Mouse (Mus musculus) cerebellum, adult 9-11 months (tissue): ENCODE results near the gene Esf1.
"Not testable (repeated sequence)": the region's sequence is repeated elsewhere in the genome, so short reads cannot be mapped to it uniquely, and the experiment has no call there.

Source experiments
- DNase-seq: peaks from one replicate; pipeline ENCODE4 v3.0.0; 2022

Esf1 gene

DNA sequence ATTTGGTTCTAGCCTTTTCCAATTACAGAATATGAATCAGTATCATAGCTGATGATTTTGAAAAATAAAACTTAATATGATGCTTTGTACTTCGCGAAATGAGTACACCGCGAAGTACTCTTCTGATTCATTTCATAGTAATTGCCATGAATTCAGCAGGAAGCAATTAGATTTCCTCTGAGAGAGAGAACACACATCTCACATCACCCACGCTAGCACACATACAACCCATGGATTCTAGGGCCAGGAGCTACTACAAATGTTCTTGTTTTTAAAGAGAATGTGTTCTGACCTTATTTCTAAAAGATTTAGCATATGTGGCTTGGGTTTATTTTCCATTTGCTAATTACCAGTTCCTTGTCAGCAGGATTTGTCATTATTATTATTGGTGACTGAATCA lies 76.9 kb downstream of the Esf1 start:
- no peak for DNase-seq

DNA sequence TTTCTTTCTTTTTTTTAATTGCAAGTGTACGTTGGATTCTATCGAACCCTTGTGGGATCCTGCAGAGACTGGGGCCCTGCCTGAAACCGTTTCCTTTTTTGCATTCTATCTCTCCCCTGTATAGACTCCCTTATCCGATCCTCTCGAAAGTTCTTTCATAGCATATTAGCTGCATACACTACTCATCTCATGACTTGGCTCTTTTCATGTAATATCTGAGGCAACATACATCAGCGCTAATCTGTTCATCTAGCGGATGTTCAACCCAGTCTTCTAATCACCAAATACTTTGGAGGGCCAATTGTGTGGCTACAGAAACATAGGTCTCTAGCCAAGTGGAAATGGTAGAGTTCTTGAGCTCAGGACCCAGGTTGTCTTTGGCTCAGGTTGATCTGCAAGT lies 86.1 kb downstream of the Esf1 start:
- DNase-seq = no peak

DNA sequence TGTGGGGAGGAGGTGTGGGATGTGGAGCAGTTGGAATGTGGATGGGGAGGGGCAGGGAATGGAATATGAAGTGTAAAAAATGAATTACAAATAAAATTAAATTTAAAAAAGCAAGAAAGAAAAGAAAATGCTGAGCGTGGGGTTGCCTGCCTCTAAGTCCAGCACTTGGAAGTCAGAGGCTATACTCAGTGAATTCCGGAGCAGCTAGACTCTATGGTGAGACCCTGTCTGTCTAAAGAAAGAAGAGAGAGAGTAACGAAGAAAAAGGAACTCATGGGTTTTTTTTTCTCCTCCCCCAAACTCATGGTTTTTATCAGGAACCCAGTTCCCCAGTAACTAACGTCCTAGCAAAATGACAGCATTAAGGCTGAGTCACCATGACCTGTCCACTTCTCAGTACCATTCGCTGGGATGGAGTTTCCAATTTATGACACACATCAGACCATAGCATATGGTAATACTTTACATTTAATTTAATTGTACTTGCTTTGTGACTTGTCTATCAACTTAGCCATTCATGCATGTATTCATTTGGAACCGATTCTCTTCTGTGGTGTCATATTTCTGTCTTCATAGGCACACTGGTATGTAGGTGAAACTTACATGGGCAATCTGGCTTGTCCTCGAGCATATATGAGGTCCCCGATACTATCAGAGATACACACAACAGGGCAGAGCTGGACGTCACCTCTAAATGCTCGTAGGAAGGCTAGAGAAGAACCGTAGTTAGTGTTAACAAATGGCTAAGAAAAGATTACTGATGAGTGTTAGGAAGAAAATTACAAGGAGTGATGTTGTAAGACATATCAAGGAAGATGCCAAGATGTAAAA lies 89.4 kb downstream of the Esf1 start:
- DNase-seq = no peak

DNA sequence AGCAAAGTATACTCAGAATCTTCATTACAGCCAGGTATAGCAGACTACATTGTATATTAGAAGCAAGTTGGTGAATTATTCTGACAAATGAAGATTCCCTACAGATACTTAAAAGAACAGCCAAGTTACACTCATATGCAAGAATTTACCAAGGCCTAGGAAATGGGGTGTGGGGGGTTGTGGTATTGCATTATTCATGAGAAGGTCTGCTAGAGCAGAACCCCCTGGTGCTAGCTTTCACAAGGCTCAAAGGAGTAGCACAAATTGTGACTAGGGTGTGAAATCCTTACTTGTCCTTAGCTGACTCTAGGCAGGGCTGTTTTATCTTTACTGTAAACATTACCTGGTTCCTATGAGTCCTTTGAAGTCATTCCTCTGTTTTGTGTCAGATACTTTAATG lies 91.1 kb downstream of the Esf1 start:
- DNase-seq = not testable (repeated sequence)

DNA sequence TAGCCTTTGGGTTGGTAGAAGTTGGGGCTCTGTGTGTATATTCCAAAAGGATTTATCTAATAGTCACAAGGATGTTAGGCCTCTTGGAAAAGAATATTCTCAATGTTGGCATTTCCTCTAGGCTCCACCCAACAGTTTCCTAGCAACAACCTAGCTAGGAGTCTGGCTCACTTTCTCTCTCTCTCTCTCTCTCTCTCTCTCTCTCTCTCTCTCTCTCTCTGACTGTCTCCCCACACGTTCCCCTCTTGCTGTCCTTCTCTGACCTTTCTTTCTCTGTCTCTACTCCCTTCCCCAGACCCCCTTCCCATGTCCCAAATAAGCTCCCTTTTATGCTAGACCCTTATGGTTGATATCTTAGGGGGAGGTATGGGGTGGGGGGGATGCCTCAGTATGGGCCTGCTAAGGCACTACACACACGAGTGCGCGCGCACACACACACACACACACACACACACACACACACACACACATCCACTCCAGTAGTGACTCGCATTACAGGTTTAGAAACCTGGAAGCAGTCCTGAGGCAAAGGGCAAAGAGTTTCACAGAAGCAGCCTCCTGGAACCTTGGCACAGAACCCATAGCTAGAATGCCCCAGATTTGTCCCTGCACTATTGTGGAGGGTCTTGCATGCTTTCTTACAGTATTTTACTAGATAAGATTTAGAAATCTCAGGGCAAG lies 91.6 kb downstream of the Esf1 start:
- no peak for DNase-seq

DNA sequence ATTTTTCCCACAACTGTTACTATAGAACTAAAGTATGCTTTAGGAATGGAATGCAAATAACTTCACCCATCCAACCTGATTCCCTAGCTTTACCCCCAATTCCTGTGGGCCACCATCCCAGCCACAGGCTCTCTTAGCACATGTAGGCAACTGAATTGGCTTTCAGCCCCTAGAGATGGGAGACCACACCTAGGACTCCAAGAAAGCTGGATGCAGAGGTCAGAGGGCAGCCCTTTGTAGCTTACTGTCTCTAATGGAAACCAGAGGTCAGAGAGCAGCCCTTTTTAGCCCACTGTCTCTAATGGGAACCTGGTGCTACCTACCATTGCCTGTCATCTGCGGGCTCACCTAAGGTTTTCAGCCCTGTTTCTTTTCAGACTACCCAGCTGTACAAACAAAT lies 92.9 kb downstream of the Esf1 start:
- no peak for DNase-seq

DNA sequence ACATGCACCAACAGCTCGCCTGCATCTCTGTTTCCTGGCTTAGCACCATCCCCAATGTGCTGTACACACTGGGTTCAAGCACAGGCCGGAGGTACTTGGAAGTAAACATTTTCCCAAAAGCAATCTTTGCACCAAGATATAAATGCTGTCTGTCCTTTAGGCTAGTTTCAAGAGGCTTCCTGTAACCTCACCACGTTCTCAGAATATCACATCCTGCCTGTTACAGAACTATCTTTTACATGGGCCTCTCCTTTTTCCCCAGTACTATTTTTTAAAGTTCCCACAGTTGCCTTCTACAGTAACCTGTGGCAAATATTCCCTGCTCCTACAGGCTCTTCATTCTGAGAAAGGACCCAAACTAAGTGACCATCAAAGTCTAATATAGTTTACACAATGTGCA lies 95.2 kb downstream of the Esf1 start:
- DNase-seq = no peak
